Mouse (Mus musculus) frontal cortex, adult (tissue): ENCODE results near the gene Rnft2.

Experiments
- ATAC-seq: cut with Nextera tagmentation; 2 replicates; pipeline ENCODE4 v1.9.2; 2017; ENCODE audit warnings: mild to moderate bottlenecking, moderate library complexity, mixed read lengths; ENCODE audit not compliant: low TSS enrichment

Rnft2 gene

DNA sequence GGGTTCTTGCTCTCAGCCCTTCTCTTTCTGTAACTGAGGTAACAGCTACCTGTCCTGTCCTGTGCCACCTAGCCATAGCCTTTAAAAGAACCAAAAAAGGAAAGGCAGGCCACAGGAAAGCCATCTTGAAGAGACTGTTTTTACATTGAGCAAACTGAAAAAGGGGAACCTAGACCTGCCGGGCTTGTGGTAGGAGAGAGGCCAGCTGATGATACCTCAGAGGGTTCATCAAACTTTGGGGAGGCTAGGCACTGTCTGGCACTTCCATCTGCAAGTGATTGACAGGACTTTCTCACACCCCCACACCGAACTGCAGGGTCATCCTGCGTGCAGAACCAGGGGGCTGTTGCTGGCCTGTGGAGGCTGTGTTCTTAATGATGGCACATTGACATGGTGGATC, 8.6 kb upstream of the Rnft2 start:
- no peak for ATAC-seq

DNA sequence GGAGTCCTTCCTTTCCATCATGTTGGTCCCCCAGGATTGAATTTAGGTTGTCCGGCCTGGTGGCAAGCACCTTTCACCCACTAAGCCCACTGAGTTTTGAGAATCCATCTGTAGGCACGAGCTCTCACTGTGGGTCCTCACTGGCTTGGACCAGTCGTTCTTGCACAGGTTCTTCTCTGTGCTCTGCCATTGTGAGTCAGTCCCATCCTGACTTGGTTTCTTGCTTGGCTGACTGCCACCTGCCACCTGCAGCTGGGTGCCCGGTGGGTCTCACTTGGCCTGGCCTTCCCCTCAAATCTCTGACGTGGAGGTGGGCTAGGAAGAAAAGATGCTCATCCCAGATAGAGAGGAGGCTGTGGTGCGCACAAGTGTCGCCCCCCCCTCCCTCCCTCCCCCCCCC, 6.1 kb upstream of the Rnft2 start:
- no peak for ATAC-seq

DNA sequence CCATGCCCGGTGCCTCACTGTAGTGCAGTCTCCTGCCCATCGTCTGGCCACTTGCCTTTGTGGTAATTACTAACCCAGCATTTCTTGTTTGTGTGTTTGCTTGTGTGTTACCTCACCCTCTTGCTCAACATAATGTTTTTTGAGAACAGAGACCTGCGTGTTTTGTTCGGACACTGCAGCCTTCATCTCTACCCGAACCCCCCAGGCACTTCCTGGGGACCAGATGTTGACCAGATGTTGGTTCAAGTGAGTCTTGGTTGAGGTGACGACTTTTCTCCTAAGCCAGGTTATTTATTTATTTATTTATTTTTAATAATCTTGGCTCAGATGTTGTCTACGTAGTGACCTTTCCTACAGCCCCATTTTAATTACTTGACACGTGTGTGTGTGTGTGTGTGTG, 2.5 kb upstream of the Rnft2 start:
- ATAC-seq: no peak

DNA sequence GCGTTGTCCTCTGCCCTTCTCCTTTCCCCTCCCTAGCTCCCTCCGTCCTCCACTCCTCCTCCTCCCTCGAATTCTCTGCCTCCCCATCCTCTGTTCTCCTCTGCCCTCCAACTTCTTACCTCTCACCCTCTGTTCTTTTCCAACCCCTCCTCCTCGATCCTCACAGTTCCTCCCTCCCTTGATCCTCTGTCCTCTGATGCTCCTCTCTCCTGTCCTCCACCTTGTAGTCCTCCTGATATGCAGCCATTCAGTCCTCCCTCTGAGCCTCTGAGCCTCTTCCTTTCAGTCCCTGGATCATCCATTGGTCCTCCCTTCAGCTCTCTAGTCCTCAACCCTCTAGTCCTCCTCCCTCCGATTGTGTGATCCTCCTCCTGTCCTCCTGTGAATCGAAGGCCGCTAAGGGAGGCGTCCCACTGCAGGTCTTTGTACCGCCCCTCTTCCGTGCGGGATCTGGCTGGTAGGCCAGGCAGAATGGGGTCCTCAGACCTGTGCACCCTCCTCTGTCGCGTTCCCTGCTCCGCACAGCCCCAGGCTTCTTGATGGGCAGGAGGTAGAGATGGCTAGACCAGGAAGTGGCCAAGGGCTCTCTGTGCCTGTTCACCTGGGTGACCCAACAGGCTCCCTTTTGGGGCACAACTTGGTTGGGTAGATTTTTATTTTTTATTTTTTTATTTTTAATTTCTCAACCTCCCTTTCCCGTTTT, 841 bp upstream of the Rnft2 start:
- ATAC-seq: peak; percentile 14; the same call in 1 of the 2 replicates

DNA sequence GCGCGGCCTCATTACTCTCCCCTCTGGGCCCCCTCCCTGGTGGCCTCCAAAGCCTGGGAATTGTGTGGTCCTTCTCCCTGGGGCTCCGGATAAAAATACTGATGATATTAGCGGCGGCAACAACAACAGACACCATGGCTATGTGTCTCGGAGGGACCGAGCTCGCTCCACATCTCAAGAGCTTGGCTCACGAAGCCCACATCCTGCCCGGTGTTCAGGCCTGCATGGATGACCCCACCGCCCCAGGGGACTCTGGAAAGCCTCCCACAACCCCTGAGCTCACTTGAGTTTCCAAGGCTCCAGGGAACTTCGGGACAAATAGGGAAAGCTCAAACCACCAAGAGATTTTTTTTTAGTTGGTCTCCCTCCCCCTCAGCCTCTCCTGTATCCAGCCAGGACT, 5.2 kb downstream of the Rnft2 start:
- ATAC-seq: no peak

DNA sequence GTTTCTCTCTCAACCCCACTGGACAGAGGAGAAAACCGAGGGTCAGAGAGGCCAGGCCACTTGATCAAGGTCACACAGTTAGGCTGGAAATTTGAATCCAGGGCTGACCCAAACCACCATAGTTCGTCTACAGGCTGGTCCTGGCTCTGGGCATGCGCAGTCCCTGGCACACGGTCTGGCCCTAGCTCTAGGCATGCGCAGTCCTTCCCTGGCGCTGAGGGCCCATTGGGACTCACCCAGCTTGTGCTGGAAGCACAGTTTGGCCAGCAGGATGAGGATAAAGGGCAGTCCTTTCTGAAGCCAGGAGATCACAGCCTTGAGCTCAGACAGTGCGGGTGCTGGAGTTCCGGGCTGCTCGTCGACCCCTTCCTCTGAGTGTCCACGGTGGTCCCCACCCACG, 8.0 kb downstream of the Rnft2 start:
- ATAC-seq: no peak

DNA sequence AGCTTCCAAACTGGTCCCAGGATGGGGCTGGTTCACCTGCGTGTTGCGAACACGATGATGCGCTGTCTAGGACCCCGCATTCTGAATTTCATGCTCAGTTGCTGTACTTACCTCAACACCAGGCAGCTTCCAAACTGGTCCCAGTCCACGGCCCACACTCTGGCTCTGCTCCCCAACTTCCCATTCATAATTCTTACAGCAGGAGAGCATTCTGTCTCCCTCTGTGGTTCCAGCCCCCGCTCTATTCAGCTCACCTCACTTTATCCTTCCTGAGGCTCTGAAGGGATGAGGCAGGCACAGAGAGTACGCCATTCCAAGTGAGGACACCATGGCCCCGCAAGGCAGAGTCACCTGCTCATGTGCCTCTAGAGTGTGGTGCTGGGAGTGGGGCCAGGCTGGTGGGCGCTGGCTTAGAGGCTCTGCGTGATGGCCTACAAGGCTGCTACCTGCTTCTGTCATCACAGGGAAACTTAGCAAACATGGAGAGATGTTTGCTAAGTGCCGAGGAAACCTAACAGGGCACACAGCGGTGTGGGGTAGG, 14.8 kb downstream of the Rnft2 start:
- peak; percentile 97 for ATAC-seq

DNA sequence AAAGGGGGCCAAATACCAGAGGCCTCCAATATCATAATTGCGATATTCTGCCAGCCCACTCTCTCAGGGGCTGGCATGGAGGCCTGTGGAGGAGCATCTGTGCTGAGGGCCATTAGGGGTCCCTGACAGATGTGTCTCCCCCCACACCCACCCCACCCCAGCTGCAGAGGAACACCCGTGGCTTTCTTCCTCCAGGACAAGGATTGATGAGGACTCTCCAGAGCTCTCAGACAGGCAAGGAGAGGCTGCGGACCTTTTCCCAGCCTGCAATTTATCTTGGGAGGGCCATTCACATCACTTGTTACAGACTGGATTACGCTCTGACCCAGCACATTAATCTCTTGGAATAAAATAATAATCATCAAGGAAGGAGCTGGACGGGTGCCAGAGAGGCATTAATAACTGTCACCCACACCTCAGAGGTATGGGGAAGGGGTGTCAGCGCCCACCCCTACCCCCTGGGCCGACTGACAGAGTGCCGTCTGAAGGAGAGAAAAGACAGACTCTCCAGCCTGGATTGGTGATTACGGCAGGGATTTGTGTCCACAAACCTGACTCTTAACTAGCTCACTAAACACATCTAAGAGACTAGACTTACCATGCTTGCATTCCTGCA, 21.7 kb downstream of the Rnft2 start:
- no peak for ATAC-seq

DNA sequence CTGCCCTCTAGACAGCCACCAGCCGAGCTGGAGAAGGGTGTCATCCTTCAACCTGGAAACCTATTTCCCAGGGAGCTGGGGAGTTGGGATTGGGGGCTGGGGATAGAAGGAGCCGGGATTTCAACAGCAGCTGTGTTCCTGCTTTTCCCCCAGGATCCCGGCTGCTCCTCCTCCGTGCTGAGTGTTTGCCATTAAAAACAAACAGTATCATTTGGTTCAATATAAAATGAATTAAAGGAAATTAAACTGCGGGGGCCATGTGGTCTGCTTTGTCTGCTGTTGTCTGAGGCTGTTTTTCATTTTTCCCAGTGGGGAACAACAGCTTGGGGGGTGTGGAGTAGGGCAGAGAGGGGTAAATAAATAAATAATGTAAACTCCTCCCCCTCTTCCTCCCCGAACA, 27.5 kb downstream of the Rnft2 start:
- ATAC-seq: no peak

DNA sequence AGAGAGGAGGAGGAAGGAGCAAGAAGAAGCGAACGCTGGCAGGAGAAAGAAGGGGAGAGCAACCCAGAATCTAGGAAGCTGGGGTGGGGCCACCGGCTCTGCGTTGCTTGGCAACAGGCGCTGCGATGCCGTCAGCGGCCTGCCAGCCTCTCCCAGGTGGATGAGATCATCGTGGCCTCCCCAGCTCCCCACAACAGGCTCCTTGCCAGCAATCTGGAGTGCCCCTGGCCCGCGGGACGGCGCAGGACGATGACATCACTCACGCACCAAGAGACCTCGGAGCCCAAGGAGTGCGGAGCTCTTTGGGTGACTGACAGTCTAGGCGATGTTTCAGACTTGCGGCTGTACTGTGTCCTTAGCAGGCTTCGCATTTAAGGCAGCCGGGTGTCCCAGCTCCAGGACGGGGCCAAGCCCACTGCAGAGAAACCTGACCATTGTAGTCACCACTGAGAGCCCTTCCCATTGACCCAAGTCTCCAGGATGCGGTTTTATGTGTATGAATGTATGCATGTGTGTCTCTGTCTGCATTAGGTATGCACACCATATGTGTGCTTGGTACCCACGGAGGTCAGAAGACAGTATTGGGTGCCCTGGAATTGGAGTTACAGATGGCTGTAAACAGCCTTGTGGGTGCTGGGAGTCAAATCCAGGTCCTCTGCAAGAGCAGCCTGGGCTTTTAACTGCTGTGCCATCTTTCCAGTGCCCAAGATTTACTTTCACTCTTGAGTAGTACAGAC, 30.3 kb downstream of the Rnft2 start:
- ATAC-seq: peak; percentile 94

DNA sequence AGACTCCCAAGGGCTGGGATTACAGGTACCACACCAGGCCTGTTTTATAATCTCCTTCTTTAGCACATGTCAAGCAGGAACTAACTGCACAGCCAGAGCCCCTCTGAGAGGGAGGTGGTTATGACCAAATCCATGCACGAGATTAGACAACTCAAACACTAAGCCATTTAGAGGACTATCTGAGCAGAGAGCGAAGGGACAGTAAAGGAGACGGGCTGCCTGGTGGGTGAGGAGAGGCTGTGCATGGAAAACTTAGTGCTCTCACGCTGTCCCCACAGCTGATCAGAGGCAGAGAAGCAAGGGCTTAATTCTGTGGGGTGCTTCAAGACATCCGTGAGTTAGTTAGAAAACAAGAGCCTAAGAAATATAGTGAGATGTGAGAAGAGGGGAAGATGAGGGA, 30.9 kb downstream of the Rnft2 start:
- ATAC-seq: peak; percentile 53

DNA sequence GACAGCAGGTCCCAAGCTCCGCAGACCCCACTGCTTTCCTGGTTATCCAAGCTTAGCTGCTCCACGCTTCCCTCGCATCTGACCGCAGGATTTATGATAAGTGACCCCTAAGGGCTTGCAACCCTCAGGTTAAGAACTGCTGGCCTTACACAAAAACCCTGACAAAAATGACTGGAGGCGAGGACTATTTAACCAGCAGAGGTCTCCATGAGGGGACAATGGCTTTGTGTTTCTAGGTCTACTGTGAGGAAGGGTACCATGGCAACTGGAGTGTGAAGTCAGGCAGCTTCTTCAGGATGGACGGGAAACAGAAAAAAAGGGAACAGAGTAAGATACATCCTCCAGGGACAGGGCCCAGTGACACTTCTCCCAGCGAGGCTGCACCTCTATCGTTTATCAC, 39.1 kb downstream of the Rnft2 start:
- no peak for ATAC-seq

DNA sequence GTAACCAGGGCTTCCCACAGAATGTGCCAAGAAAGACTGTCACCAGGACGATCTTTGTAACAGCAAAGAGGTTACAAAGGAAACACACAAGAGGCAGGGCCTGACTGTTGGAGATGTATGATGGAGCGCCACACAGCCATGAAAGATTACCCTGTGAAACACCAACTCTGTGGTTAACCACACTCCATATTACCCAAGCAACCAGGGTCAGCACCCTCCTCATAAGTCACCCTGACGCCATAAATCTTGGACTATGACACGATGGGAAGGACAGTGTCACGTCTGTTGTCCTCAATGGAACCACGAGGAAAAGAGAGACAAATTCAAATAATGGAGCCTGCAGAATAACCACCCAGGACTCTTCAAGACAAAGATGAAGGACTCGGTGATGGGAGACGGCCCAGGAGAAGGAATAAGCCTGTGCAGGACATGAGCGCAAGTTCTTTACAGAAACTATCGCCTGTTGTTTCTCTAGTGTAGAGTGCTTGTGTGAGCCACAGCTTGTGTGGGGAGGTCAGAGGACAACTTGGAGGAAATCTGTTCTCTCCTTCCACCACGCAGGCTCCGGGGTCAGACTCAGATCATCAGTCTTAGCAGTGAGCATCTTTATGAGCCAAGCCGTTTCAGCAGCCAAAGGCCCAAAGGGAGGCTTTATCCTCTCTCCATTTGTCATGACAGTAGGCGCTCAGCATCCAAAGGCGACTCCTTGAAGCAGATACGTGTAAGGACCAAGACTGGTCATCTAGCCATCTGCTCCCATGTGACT, 40.1 kb downstream of the Rnft2 start:
- ATAC-seq: no peak

DNA sequence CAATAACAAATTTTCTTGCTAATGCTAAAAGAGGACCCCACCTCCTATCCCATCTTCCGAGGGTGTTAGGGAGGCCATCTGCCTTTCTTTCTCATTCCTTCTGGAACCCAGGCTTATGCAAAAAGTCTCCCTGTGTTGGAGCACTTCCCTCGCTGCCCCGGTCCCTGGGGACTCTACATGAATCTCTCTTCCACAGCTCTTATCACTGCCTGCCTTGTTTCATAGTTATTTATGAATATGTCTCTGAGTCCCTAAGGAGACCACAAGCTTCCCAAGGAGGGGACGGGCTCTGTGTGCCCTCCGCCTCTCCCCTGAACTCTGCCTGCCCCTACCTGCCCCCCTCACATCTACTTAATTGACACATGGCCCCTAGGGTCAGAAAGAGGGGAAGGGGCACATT, 45.2 kb downstream of the Rnft2 start:
- no peak for ATAC-seq

DNA sequence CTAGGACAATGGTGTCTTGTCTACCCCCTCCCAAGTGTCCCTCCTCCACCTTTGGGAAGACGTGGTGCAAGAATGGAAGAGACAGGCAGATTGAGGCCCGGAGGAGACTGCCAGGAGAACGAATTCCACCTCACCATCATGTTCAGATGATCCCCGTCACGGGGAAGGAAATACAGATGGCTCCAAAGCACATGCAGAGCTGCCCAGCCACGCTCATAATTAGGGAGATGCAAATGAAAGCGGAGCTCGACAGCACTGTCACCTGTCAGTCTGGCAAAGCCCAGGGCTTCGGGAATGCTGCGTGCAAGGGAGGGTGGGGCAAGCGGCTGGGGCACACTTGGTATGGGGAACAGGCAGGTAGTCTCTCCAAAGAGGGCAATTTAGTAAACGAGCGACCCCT, 47.5 kb downstream of the Rnft2 start:
- no peak for ATAC-seq

DNA sequence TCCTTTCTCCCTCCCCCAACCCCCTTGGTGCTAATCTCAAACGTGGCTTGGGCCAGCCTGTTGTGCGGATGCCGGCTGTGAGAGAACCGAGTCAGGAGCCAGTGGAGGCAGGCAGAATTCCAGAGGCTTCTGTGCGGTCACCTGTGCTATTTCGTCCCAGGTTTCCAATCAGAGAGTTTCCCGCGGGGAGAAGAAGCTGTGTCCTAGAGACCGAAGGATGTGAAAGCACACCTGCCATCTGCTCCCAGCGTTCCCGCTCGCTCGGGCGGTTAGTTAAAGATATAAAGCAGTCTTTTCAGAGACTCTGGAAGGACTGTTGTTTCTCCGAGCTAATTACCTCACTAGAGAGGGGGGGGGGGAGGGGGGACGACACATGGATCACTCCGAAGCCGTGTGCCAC, 52.7 kb downstream of the Rnft2 start:
- no peak for ATAC-seq

DNA sequence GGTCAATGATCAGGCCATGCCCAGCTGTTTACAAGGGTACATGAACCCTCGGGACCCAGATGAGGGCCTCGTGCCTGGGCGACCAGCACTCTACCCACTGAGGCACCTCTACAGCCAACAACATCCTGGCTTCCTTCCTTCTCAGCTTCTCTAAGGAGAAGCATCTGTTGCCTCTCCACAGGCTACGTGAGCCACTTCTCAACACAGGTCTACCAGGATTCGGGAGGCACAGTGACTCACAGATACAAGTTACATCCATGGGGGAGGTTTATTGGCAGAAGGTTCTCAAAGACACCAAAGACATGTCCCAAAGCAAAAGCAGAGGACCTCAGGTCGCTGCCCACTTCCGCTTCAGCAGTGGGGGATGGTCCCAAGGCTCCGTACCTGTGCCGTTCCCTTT, 54.4 kb downstream of the Rnft2 start:
- ATAC-seq: peak; percentile 58

DNA sequence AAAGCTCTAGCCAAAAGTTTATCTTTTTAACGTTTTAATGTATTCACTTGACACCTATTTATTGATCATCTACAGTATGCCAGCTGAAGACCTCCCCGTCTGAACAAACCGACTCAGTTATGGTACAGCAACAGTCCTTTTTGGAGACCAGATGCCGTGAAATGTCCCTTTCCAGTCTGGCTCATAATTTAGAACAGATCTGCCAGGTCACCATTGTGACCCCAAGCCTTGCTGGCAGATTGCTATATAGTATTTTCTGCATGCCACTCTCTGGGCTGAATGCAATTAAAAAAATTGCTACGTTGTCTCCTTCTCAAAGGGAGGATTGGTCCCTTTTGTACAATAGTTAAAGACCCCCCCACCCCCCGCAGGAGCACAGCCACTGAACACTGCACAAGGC, 56.6 kb downstream of the Rnft2 start:
- ATAC-seq: no peak

DNA sequence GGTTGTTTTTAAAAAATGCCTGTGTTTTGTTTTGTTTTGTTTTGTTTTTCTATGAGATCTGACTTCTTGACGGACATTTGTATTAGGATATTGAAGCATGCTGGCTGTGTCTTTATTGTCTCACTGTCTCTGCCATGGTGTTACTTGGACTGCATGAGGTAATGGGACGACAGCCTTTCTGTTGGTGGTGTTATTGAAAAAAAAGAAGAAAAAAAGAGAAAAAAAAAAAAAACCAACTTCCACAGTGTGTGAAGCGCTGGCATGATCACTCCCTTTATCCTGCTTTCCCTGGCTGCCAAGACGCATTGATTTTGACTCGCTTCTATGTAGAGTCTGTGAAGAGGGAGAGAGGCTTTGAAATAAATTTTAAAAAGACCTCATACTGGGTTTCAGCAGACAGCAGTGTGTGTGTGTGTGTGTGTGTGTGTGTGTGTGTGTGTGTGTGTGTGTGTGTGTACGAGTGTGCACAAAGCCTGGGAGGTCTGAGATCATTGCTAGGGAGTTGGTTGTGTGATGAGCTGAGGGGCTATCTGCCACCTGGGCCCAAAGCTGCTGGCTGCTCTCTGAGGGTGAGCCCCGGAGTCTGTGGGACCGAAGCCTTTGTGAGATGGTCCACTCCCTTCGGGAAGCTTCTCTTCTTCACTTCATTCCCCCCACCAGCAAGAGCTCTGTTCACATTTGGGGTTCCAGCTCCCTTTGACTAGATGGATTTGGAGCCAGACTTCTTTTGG, 57.8 kb downstream of the Rnft2 start:
- ATAC-seq: no peak

DNA sequence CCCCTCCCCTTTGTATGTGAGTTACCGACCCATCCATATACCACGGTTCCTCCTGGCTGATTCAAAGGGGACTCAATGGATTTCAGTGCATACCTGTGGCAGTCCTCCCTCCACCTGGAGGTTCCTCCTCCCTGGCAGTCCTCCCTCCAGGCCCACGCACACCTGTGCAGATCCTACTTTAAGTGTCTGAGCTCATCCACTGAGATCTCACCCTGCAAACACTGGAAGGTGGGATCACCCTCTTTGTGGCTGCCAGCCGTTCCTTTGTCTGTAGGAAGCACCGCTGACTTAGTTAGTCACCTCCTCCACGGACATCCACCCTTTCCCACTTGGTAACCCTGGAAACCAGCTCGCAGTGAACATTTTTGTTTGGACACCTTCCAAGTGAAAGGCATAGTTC, 67.3 kb downstream of the Rnft2 start:
- ATAC-seq: 0 out of 2 replicates have a peak, but pooled peaks have one; percentile 31

DNA sequence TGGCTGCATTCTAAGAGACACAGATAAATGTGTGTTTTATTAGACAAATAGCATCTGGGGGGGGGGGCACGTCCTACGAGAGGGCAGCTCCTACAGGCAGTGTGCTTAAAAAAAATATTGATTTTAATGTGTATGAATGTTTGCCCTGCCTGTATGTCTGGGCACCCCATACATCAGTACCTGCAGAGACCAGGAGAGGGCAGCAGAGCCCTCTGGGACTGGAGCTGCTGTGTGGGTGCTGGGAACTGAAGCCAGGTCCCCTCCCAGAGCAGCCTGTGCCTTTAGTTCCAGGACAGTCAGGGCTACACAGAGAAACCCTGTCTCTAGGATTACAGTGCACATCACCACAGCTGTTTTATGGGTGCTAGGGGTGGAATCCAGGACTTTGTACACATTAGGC, 69.8 kb downstream of the Rnft2 start:
- ATAC-seq: no peak
